Mouse (Mus musculus): ENCODE results near the gene Ubl7.

The Ubl7 gene

GRCm38 (mm10) chr9:57948333-57948931 lies 37.7 kb downstream of the Ubl7 start:
- no peak for DNase-seq (ENCODE audit: low read depth)

- no peak for DNase-seq (ENCODE audit: low read depth)
Measured at GRCm38 (mm10) chr9:57949102-57949704, 38.4 kb downstream of the Ubl7 start.

- no peak for DNase-seq (ENCODE audit: low read depth)
Measured at GRCm38 (mm10) chr9:57949879-57950278, 39.1 kb downstream of the Ubl7 start.

- no peak for DNase-seq (ENCODE audit: low read depth)
Measured at GRCm38 (mm10) chr9:57950519-57950918, 39.7 kb downstream of the Ubl7 start.

GRCm38 (mm10) chr9:57951993-57952392 lies 41.2 kb downstream of the Ubl7 start:
- DNase-seq (ENCODE audit: low read depth) = no peak

GRCm38 (mm10) chr9:57954962-57955744 lies 44.4 kb downstream of the Ubl7 start:
- DNase-seq (ENCODE audit: low read depth) = no peak

- no peak for DNase-seq (ENCODE audit: low read depth)
Measured at GRCm38 (mm10) chr9:57955764-57956163, 45.0 kb downstream of the Ubl7 start.

- no peak for DNase-seq (ENCODE audit: low read depth)
Measured at GRCm38 (mm10) chr9:57956196-57956837, 45.5 kb downstream of the Ubl7 start.

GRCm38 (mm10) chr9:57956838-57957236 lies 46.1 kb downstream of the Ubl7 start:
- DNase-seq (ENCODE audit: low read depth) = no peak

GRCm38 (mm10) chr9:57958615-57959014 lies 47.8 kb downstream of the Ubl7 start:
- DNase-seq (ENCODE audit: low read depth) = no peak

- no peak for DNase-seq (ENCODE audit: low read depth)
Measured at GRCm38 (mm10) chr9:57959399-57959798, 48.6 kb downstream of the Ubl7 start.

- DNase-seq (ENCODE audit: low read depth) = no peak
Measured at GRCm38 (mm10) chr9:57959886-57960866, 49.4 kb downstream of the Ubl7 start.

GRCm38 (mm10) chr9:57961226-57961625 lies 50.4 kb downstream of the Ubl7 start:
- no peak for DNase-seq (ENCODE audit: low read depth)

- DNase-seq (ENCODE audit: low read depth) = no peak
Measured at GRCm38 (mm10) chr9:57961863-57962778, 51.3 kb downstream of the Ubl7 start.

GRCm38 (mm10) chr9:57963249-57963997 lies 52.6 kb downstream of the Ubl7 start:
- no peak for DNase-seq (ENCODE audit: low read depth)

GRCm38 (mm10) chr9:57963998-57964395 lies 53.2 kb downstream of the Ubl7 start:
- no peak for DNase-seq (ENCODE audit: low read depth)

- DNase-seq (ENCODE audit: low read depth) = no peak
Measured at GRCm38 (mm10) chr9:57964528-57965250, 53.9 kb downstream of the Ubl7 start.

GRCm38 (mm10) chr9:57965281-57966185 lies 54.8 kb downstream of the Ubl7 start:
- DNase-seq (ENCODE audit: low read depth) = no peak

Measured in fibroblast of lung, adult 2 months (primary cell).